Mouse (Mus musculus) spleen, adult 18-20 months (tissue): ENCODE measurements around the gene Gm29106.
"Not testable (repeated sequence)": the region's sequence is repeated elsewhere in the genome, so short reads cannot be mapped to it uniquely, and the experiment has no call there.

ENCODE experiments used
- DNase-seq, 2 experiments: peaks; one replicate each; pipeline ENCODE4 v3.0.0; 2022; ENCODE audit warnings: mixed read lengths in 2 of 2

Gene Gm29106

GRCm38 (mm10) chr1:118176242-118176641 is at the start of gene Gm29106:
TSS of gene Gm29106 (plus strand) at chr1:118176542.
- DNase-seq, result not testable (repeated sequence)

- no peak for DNase-seq
Measured at GRCm38 (mm10) chr1:118228540-118228939, 52.2 kb downstream of the Gm29106 start.

- no peak for DNase-seq
Measured at GRCm38 (mm10) chr1:118236032-118236431, 59.7 kb downstream of the Gm29106 start.
